Mouse (Mus musculus): Measurements from ENCODE around the gene Palmd.

The Palmd gene

DNA sequence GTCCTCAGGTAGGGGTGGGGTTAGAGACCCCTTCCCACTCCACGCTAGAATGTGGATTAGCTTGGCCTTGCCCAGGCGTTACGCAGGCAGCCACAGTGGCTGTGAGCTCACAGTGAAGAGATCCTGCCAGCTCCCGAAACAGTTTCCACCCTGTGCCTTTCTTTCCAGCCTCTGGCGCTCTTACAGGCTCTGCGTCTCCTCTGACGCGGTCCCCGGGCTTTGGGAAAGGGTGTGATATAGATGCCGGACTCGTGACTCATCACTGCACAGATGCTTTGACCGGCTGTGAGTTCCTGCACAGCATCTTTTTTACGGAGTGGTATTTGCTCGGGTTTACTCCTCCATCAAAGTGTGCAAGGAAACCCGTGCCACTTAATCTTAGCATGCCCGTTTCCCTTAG, 62.9 kb downstream of the Palmd start:
- DNase-seq (ENCODE audit: low read depth in 1 of 2, low spot score in 2 of 2), result no peak

DNA sequence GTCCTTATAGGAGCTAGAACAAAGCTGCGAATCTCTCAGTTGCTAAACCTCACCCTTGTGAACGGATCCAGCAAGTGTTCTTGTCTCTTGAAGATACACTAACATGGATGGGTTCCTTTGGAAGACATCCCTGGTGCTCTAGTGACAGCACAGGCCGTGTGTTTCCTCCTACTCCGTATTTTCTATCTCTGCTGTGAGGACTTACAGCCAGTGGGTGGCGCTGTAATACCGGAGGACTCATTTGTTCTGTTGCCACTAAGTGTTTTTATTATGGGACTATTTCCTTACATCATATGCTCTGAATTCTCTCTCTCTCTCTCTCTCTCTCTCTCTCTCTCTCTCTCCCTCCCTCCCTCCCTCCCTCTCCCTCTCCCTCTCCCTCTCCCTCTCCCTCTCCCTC, 64.6 kb downstream of the Palmd start:
- no peak for DNase-seq (ENCODE audit: low read depth in 1 of 2, low spot score in 2 of 2)

DNA sequence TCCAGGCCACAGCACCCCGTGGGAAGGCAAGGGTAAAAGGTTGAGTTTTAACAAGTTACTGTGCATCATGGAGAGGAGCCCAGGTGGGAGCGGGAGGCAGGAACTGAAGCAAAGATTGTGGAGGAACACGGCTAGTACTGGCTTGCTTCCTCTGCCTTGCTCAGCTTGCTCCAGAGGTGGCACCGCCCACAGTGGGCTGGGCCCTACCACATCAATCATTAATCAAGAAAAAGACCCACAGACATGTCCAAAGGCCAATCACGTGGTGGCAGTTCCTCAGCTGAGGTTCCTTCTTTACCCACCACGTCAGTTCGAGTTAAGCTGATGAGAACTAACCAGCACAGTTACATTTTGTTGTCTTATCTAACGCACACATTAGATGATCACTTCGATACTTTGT, 75.9 kb downstream of the Palmd start:
- DNase-seq (ENCODE audit: low read depth in 1 of 2, low spot score in 2 of 2), result peak; percentile 19 to 26

DNA sequence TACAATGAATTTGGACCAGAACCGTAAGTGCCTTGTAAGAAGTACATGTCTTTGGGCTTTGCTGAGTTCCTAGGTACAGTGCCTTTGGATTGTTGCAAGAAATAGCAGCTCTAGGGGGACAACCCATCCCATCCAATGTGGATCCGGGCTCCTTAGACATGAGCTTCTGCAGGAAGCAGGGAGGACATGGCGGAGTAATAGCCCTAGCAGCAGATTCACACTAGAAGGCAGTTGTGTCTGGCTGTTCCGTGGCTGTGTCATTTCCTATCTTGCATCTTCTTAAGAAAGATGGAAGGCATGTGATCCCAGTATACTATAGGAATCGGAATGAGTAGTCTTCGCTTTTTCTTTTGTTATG, 76.6 kb downstream of the Palmd start:
- DNase-seq (ENCODE audit: low read depth in 1 of 2, low spot score in 2 of 2), result no peak

DNA sequence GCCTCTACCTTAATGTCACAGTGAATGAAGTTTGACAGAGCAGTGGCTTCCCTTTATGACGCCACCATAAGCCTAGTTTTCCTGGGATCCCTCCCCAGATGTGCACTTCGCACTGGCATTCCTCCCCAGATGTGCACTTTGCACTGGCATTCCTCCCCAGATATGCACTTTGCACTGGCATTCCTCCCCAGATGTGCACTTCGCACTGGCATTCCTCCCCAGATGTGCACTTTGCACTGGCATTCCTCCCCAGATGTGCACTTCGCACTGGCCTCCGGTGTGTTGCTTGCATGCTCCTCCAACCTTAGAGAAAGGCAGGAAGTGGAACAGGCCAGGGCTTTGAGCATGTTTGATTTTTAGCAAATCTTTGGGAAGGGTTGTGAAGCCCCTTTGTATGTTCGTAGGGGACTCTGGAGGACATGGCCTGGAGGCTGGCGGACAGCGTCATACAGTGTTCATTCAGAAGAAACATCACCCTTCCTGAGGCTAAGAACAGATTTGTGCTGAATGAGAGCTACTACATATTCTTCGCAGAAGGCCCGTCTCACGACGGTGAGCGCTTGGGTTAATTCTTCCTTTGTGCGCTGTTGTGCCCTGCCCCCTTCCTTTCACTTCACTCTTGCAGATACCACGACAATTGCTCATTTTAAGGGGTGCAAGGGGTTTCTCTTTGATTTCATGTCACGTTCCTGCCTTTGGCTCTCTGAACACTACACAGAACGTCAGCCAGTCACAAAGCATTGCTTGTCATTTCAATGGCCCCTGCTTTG, 77.2 kb downstream of the Palmd start:
- DNase-seq (ENCODE audit: low read depth in 1 of 2, low spot score in 2 of 2), result no peak

DNA sequence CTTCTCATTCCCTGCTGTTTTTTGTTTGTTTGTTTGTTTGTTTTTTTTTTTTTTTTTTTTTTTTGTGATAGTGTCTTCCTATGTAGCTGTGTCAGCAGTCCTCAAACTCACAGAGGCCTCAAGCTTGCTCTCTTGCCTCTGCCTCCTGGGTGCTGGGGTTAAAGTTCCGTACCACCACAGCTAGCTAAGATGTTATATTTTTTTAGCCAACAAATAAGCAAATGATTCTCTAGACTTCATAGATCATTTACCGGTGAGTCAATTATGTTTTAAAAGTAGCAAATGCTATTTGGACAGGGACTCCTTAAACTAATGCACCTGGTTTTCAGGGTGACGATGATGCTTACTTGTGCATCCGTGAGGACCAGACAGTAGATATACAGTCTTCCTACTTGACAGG, 78.2 kb downstream of the Palmd start:
- no peak for DNase-seq (ENCODE audit: low read depth in 1 of 2, low spot score in 2 of 2)

DNA sequence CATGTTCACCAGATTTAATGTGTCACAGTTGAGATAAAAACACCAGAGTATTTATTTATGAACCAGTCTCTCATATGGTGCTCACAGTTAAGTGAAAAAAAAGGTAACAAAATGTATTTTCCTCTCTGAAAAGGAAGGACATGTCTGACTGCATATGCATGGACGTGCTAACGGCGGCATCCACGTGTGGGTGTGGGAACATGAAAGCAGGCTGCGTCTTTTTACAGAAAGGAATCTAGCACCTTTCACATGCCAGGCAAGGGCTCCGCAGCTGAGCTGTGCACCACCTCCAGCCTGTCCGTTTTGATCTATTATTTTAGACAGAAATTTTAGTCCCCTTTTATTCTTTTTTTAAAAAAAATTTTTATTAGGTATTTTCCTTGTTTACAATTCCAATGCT, 79.4 kb downstream of the Palmd start:
- DNase-seq (ENCODE audit: low read depth in 1 of 2, low spot score in 2 of 2), result no peak

DNA sequence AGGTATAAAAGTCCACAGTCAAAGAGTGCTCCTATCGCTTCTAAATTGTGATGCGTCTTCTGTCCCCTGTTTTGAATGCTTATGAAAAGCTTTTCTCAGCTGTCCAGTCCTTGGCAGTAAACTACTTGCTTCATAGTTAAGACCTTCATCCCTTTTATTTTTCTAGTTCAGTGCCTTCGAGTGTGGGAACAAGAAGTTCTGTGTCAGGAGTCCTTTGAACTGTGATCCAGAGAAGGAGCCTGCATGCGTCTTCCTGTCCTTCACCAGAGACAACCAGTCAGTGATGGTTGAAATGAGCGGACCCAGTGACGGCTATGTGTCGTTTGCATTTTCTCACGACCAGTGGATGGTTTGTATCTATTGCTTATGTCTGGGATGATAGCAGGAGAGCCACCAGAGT, 83.8 kb downstream of the Palmd start:
- DNase-seq (ENCODE audit: low read depth in 1 of 2, low spot score in 2 of 2), result no peak

DNA sequence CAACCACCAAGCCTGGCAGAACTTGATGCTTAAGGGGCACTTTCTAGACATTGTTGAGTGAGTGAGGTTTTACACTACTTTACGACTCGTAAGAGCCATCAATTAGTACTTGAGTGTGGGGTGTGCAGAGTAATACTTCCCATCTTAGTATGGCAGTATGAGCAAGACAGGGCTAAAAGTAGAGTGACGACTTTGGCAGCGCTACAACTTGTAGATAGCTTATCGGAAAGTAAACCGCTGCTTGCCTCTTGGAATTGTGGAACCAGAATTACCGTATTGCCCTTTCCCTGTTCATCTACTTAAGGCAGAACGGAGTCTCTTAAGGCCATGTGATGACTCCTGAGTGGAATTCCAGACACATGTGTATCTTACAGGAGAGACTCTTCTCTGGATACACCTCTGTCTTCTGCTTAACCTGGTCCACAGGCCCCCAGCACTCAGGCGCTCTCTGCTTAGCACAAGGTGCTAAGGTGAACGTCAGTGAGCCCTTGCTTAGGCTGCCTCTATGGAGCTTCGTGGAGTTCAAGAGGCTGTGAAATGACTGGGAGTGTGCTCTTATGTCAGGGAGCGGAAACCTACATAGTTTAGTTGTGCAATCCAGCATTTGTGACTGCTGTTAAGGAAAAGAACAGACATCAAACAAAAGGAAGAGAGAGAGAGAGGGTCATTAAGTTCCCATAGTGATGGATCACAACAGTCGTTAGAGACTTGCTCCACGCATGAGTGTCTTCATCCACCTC, 86.4 kb downstream of the Palmd start:
- DNase-seq (ENCODE audit: low read depth in 1 of 2, low spot score in 2 of 2), result no peak

DNA sequence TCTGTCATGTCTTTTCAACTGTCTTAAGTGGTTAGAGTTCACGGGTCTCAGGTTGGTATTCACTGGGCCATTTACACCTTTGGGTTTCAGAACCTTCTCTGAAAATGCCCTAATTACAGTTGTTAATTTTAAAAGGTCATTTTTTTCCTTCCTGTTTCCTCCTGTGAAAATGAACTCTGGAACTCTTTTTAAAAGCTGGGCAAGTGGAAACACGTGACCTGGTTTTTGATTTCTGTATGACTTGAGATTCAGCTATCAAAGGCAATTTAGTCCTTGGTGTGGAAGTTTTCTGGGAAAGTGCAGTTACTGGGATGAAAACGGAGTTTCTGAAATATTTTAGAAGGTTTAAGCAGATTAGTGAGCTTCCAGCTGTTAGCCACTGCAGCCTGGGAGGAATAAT, 98.4 kb downstream of the Palmd start:
- no peak for DNase-seq (ENCODE audit: low read depth in 1 of 2, low spot score in 2 of 2)

All from monocyte, adult 2 months (primary cell).